Mouse (Mus musculus) hindlimb bud, embryonic 11.5 days (tissue): ENCODE measurements at regions not wholly inside any gene's neighbourhood (a gene's known extent, or its start where the extent isn't known, plus 50 kb on each side); places are given as distances from the start of the nearest gene placed in this dataset.

Source experiments
- DNase-seq: peaks from one replicate; pipeline ENCODE4 v3.0.0-alpha.2; 2012; ENCODE audit warnings: low read depth, low spot score; ENCODE audit errors: extremely low spot score

DNA sequence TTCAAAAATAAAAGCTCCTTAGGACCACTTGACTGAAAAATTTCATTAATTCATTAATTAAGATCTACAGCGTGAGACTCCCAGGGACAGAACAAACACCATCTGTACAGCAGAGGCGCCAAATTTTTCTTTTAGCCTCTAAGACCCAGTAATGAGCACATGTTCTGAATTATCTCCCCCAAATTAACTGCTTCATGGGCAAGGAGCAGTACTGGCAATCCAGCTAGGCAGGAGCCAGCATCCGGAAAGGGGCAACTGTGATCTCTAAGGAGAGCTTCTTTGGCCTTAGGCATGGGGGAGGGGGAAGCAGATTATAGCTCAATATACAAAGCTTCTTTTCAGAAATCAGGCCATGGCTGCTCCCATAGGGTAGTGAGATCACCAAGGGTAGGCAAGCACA lies 278.2 kb upstream of the Castor2 start:
- peak; percentile 83 for DNase-seq

GRCm38 (mm10) chr5:133815462-133815861 lies 284.0 kb upstream of the Castor2 start:
- DNase-seq, result no peak

- DNase-seq, result no peak
Observed at GRCm38 (mm10) chr5:133814436-133814835, 285.1 kb upstream of the Castor2 start.

DNA sequence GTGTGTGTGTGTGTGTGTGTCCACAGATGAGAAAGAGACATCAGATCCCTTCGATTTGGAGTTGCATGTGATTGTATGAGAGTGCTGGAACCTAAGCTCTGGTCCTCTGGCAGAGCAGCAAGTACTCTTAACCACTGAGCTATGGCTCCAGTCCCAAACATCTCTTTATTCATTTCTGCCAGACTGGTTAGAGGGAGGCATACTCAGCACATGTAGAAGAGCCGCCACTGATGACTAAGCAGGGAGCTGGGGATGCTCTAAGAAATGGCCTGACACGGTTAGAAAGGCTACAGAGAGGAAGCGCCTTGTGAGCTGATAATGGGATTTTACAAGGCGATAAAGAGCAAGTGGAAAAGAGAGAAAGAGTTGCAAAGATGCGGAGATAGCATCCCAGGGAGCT lies 287.3 kb upstream of the Castor2 start:
- DNase-seq, result no peak

GRCm38 (mm10) chr5:133806891-133807290 lies 292.6 kb upstream of the Castor2 start:
- no peak for DNase-seq

DNA sequence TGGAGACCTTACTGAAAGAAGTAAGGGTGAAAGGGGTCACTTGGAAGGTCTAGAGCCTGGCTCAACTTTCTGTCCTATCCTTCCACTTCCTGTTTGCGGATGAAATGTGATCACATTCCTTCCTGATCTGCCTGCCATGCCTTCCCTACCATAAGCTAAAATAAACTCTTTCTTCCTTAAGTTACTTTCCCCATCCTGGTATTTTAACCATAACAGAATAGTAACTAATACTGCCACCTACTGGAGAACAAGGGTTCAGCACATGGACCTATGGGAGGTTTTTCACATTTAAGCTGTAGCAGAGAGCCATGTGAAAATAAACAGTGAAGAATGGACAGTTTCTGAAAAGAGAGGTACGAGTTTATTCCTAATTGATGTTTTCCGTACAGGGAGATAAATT lies 297.5 kb upstream of the Castor2 start:
- DNase-seq, result no peak

DNA sequence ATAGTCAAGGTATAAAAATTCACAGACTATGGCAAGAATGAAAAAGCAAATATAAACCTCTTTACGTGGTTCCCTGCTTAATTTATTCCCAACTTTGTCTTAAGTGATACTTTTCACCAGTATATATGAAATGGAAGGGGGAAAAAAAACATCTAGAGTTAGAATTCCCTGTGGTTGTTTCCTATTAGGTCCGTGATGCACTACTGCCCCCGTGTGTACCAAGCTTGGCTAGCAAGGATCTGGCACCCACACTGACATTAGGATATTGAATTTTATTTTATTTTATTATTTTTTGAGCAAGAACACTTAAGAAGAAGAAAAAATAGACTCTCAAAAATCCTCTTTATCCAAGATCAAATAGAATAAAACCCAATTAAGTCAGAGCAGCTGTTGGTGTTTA lies 303.9 kb upstream of the Castor2 start:
- DNase-seq, result no peak

GRCm38 (mm10) chr5:133790726-133791125 lies 308.8 kb upstream of the Castor2 start:
- no peak for DNase-seq

GRCm38 (mm10) chr5:133788006-133788405 lies 311.5 kb upstream of the Castor2 start:
- no peak for DNase-seq

DNA sequence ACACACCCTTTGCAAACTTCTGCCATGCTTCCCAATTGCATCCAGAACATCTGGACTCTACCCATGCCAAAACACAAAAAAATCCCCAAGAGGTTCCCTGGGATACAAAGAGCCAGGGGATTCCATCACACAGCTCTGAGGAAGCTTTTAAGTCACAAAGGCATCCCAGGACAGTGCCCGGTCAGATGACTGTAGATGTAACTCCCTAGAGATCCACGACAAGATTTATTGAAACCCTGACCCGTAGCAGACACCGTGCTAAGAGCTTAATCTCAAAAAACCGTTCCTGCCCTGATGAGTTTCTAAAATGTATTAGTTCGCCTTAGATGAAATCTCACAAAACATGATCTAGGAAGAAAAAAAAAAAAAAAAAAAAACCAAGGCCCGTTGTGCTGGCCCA lies 312.0 kb upstream of the Castor2 start:
- no peak for DNase-seq

DNA sequence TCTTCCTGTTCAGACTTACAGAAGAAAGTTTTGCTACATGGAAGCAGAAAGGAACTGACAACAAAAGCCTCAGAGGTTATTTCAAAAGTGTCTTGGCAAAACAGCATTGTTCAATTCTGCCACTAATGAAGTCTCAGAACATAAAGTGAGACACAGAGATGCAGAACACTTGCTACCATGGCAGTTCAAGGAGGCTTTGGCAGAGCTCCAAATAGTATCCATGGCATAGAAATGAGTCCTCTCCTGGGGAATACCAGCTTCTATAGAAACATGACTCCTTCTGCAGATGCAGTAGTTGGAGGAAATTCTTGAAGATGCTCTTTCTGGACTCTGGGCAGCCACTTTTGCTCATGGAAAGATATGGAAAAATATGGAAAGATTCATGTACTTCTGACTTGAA lies 322.9 kb upstream of the Castor2 start:
- DNase-seq, result no peak

- DNase-seq, result no peak
Observed at GRCm38 (mm10) chr5:133774116-133774515, 325.4 kb upstream of the Castor2 start.

DNA sequence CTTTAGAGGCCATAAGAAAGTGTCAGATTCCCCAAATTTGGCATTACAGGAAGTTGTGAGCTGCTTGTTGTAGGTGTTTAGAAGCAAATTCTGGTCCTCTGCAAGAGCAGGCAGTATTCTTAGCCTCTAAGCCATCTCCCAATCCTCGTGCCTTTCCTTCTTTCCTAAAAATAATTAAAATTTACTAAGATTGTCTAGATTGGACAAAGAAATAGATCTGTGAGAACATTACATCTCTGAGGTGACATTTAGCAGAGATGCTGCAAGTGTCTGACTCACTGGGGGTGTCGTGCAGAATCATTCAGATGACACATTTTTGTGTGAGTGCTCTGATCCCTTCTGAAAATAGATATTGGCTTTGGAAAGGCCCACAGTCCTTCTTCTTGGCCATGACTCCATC lies 330.7 kb upstream of the Castor2 start:
- DNase-seq, result no peak

GRCm38 (mm10) chr5:133757817-133758216 lies 341.7 kb upstream of the Castor2 start:
- DNase-seq, result no peak

DNA sequence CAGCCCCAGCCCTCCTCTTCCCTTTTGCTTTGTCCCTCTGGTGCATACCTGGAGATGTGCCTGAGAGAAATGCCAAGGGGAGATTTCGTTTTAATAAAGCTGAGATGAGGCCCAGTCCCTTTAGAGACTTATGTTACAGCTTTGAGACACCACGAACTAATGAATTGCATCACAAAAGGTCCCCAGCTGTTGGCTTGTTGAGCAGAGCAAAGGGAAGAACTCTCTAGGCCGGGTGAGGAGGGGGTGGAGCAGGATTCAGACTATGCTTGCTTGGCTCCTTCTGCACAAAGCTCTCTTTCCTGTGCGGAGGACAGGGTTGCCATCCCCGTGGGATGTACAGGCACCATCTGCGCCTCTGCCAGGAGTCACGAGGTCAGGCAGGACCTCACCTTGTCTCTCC lies 345.3 kb upstream of the Castor2 start:
- no peak for DNase-seq

GRCm38 (mm10) chr5:133753461-133754160 lies 345.9 kb upstream of the Castor2 start:
- DNase-seq, result no peak

GRCm38 (mm10) chr5:133746960-133747359 lies 352.6 kb upstream of the Castor2 start:
- DNase-seq, result no peak

DNA sequence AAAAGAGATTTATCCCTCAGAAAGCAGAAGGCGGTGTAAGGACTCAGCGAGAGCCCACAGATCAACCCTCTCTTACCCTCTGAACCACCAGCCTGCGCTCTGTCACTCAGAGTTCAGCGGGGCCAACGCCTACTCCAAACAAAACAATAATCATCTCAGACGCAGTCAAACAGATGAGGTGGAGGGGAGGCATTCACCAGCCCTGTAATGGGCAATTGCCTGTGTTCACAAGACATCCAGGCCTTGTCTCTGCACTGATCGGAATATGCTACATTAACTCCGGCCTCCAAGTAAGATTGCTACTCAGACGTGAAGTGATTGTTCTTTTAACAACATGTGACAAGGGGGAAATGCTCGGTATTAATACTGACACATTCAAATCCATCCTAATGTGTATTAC lies 353.1 kb upstream of the Castor2 start:
- no peak for DNase-seq

GRCm38 (mm10) chr5:133744136-133744535 lies 355.4 kb upstream of the Castor2 start:
- no peak for DNase-seq

GRCm38 (mm10) chr5:133743606-133744005 lies 355.9 kb upstream of the Castor2 start:
- no peak for DNase-seq

GRCm38 (mm10) chr5:133731871-133732270 lies 367.6 kb upstream of the Castor2 start:
- no peak for DNase-seq

DNA sequence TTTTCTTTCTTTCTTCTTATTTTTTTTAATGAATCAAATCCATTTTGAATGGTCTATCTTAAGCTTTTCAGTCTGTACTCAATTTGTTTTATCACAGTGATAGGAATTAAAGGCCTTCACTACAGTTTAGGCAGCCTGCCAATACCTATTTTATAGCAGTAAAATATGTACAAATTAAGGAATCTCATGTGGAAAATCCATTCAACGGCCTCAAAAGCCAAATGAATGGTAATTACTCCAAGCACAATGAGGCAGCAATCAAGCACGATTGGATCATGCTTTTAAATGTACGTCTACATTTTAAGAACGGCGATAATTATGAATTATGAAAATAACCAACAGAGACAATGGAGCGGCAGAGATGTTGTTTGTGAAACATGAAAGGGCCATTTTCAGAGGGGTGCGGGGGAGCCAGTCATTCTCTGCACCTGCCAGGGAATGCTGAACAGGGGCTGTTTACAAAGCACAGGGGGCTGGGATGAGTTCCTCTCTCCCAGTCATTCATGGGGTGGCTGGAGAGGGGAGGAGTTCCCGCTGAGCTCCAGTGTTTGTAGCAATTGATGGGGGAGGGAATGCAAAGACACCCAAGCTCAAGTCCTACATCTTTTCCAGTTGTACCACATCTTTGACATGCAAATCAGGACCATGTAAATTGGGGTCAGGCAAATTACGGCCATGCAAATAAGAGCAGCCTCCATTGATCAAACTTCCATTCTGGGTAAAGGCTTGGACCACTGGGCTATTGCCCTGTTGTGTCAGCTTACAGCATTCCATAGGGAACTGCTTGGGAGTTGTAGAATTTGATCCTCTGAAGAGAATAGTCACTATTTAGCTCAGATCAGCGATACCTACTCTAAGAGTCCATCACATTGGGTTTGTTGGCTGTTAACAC lies 381.1 kb upstream of the Castor2 start:
- DNase-seq, result no peak
